Mouse (Mus musculus): ENCODE data around the gene Anxa7. TPM values are rescaled to one million over a fixed set of nuclear protein-coding genes. Genes with fewer than 3 reads are reported as not detected.

The Anxa7 gene
- polyA plus RNA-seq, 1 experiment from 2014 or later: 39.9 TPM

GRCm38 (mm10) chr14:20429833-20430232 lies 50.1 kb downstream of the Anxa7 start:
- H3K9ac ChIP-seq: no peak overlapping the region
- 39% methylated on average over 1 of the region's 1 CpGs for WGBS
- H3K27me3 ChIP-seq: no peaks in the 10 kb centered on the region
- H3K4me2 ChIP-seq: no peak overlapping the region
- no peak for ATAC-seq (replicated peaks; ENCODE audit: low FRiP score)
- no peaks in the 10 kb centered on the region for H3K36me3 ChIP-seq
- no peak overlapping the region for H3K27ac ChIP-seq
- H3K9me3 ChIP-seq (replicated peaks): no peaks in the 10 kb centered on the region
- no peaks in the 10 kb centered on the region for H3K4me1 ChIP-seq
- H3K4me3 ChIP-seq (replicated peaks): no peak overlapping the region

GRCm38 (mm10) chr14:20428593-20428992 lies 51.3 kb downstream of the Anxa7 start:
- H3K4me3 ChIP-seq (replicated peaks): no peak overlapping the region
- no peak overlapping the region for H3K9ac ChIP-seq
- WGBS: 15% methylated on average over 1 of the region's 1 CpGs
- no peaks in the 10 kb centered on the region for H3K9me3 ChIP-seq (replicated peaks)
- H3K27me3 ChIP-seq: no peaks in the 10 kb centered on the region
- no peaks in the 10 kb centered on the region for H3K4me1 ChIP-seq
- no peak overlapping the region for H3K4me2 ChIP-seq
- H3K36me3 ChIP-seq: no peaks in the 10 kb centered on the region
- ATAC-seq (replicated peaks; ENCODE audit: low FRiP score): no peak
- no peak overlapping the region for H3K27ac ChIP-seq

GRCm38 (mm10) chr14:20423046-20423445 lies 56.9 kb downstream of the Anxa7 start:
- Histone ChIP-seq H3K27ac (no peak overlapping the region), H3K4me2 (no peak overlapping the region), H3K9ac (no peak overlapping the region), H3K4me3 (replicated peaks) (no peak overlapping the region), H3K9me3 (replicated peaks) (no peaks in the 10 kb centered on the region), H3K4me1 (no peaks in the 10 kb centered on the region), H3K27me3 (no peaks in the 10 kb centered on the region), H3K36me3 (no peaks in the 10 kb centered on the region)
- no peak for ATAC-seq (replicated peaks; ENCODE audit: low FRiP score)
- WGBS: 86% methylated on average over 6 of the region's 6 CpGs

GRCm38 (mm10) chr14:20422257-20422656 lies 57.7 kb downstream of the Anxa7 start:
- H3K4me3 ChIP-seq (replicated peaks): no peak overlapping the region
- 77% methylated on average over 7 of the region's 7 CpGs for WGBS
- no peaks in the 10 kb centered on the region for H3K36me3 ChIP-seq
- ATAC-seq (replicated peaks; ENCODE audit: low FRiP score): no peak
- H3K27ac ChIP-seq: no peak overlapping the region
- H3K4me1 ChIP-seq: no peaks in the 10 kb centered on the region
- no peak overlapping the region for H3K4me2 ChIP-seq
- H3K27me3 ChIP-seq: no peaks in the 10 kb centered on the region
- H3K9me3 ChIP-seq (replicated peaks): no peaks in the 10 kb centered on the region
- H3K9ac ChIP-seq: no peak overlapping the region

Other genes starting within 250 kb of the Anxa7 start
- gene Kcnk16, start 210.9 kb downstream of the Anxa7 start, polyA plus RNA-seq (2015; fragmentation: Nextera tagmentation; extraction: Ambion mirVana): 0.21 TPM in 1 of 2 replicates, not detected in the other
- gene Nudt13, start 185.4 kb downstream of the Anxa7 start, polyA plus RNA-seq (2015; fragmentation: Nextera tagmentation; extraction: Ambion mirVana): 17.4 and 18.2 TPM in 2 replicates
- gene Ecd, start 132.0 kb downstream of the Anxa7 start, polyA plus RNA-seq (2015; fragmentation: Nextera tagmentation; extraction: Ambion mirVana): 54.4 and 61.5 TPM in 2 replicates
- 34.5 and 40.0 TPM in 2 replicates for gene Fam149b, start 132.0 kb downstream of the Anxa7 start, polyA plus RNA-seq (2015; fragmentation: Nextera tagmentation; extraction: Ambion mirVana)
- gene Dnajc9, start 91.2 kb downstream of the Anxa7 start, polyA plus RNA-seq (2015; fragmentation: Nextera tagmentation; extraction: Ambion mirVana): 180 and 183 TPM in 2 replicates
- gene Mrps16, start 86.5 kb downstream of the Anxa7 start, polyA plus RNA-seq (2015; fragmentation: Nextera tagmentation; extraction: Ambion mirVana): 96.5 and 97.3 TPM in 2 replicates
- 0.50 and 0.82 TPM in 2 replicates for gene Cfap70, start 27.9 kb downstream of the Anxa7 start, polyA plus RNA-seq (2015; fragmentation: Nextera tagmentation; extraction: Ambion mirVana)
- gene Mss51, start 16.8 kb upstream of the Anxa7 start, polyA plus RNA-seq (2015; fragmentation: Nextera tagmentation; extraction: Ambion mirVana): 0.63 and 1.0 TPM in 2 replicates
- 43.1 and 44.1 TPM in 2 replicates for gene Ppp3cb, start 66.4 kb upstream of the Anxa7 start, polyA plus RNA-seq (2015; fragmentation: Nextera tagmentation; extraction: Ambion mirVana)
- gene Usp54, start 160.9 kb upstream of the Anxa7 start, polyA plus RNA-seq (2015; fragmentation: Nextera tagmentation; extraction: Ambion mirVana): 8.4 and 8.9 TPM in 2 replicates
- gene Myoz1, start 176.4 kb upstream of the Anxa7 start, polyA plus RNA-seq (2015; fragmentation: Nextera tagmentation; extraction: Ambion mirVana): 3.2 and 5.9 TPM in 2 replicates
- gene Synpo2l, start 188.2 kb upstream of the Anxa7 start, polyA plus RNA-seq (2015; fragmentation: Nextera tagmentation; extraction: Ambion mirVana): 2.2 and 3.3 TPM in 2 replicates
- gene Sec24c, start 194.2 kb upstream of the Anxa7 start, polyA plus RNA-seq (2015; fragmentation: Nextera tagmentation; extraction: Ambion mirVana): 98.3 and 106 TPM in 2 replicates
- 28.5 and 29.2 TPM in 2 replicates for gene Fut11, start 214.8 kb upstream of the Anxa7 start, polyA plus RNA-seq (2015; fragmentation: Nextera tagmentation; extraction: Ambion mirVana)
- gene Chchd1, start 222.9 kb upstream of the Anxa7 start, polyA plus RNA-seq (2015; fragmentation: Nextera tagmentation; extraction: Ambion mirVana): 201 and 215 TPM in 2 replicates
- 28.7 and 30.6 TPM in 2 replicates for gene Zswim8, start 227.4 kb upstream of the Anxa7 start, polyA plus RNA-seq (2015; fragmentation: Nextera tagmentation; extraction: Ambion mirVana)